Mouse (Mus musculus) embryonic facial prominence, embryonic 11.5 days (tissue): ENCODE measurements around the gene Fmo6. TPM values are rescaled to one million over a fixed set of nuclear protein-coding genes. Genes with fewer than 3 reads are reported as not detected.
A peak's percentile ranks its signal among the peaks of the same experiment; 100 is the strongest.

Experiments used
- ATAC-seq: fragments of 200-750 bp; cut with Nextera tagmentation; replicated peaks from 2 replicates; pipeline ENCODE4 v1.8.0; 2017; ENCODE audit warnings: low read depth; ENCODE audit not compliant: insufficient number of reproducible peaks, low FRiP score, low TSS enrichment
- DNase-seq: peaks from one replicate; pipeline ENCODE4 v3.0.0-alpha.2; 2015; ENCODE audit warnings: low spot score
- H3K27ac ChIP-seq: fragments of 300-500 bp; sonication (generic); replicated peaks from 2 replicates; pipeline ENCODE4 v1.5.1; 2014; ENCODE audit warnings: mild to moderate bottlenecking, low read depth, low read length, control low read depth
- H3K27me3 ChIP-seq: fragments of 300-500 bp; sonication (generic); 2 replicates; pipeline ENCODE4 v1.6.1; 2014; ENCODE audit warnings: mild to moderate bottlenecking, low read length, moderate library complexity, mixed read lengths; ENCODE audit not compliant: control insufficient read depth, insufficient read depth
- H3K36me3 ChIP-seq: fragments of 300-500 bp; sonication (generic); replicated peaks from 2 replicates; pipeline ENCODE4 v1.6.1; 2014; ENCODE audit warnings: low read depth, mild to moderate bottlenecking, low read length, moderate library complexity, mixed read lengths; ENCODE audit not compliant: control insufficient read depth, insufficient read depth
- H3K4me1 ChIP-seq: fragments of 300-500 bp; sonication (generic); 2 replicates; pipeline ENCODE4 v1.6.1; 2014; ENCODE audit warnings: low read length, mixed read lengths; ENCODE audit not compliant: control insufficient read depth, insufficient read depth
- H3K4me2 ChIP-seq: fragments of 300-500 bp; sonication (generic); 2 replicates; pipeline ENCODE4 v1.6.1; 2014; ENCODE audit warnings: low read depth, mild to moderate bottlenecking, control low read depth, low read length, moderate library complexity
- H3K4me3 ChIP-seq: fragments of 300-500 bp; sonication (generic); 2 replicates; pipeline ENCODE4 v1.5.1; 2014; ENCODE audit warnings: low read depth, low read length, control low read depth
- H3K9ac ChIP-seq: fragments of 300-500 bp; sonication (generic); replicated peaks from 2 replicates; pipeline ENCODE4 v1.6.1; 2014; ENCODE audit warnings: mild to moderate bottlenecking, control low read depth, low read length
- H3K9me3 ChIP-seq: fragments of 300-500 bp; sonication (generic); replicated peaks from 2 replicates; pipeline ENCODE4 v1.6.1; 2016; ENCODE audit warnings: mild to moderate bottlenecking, low read length, inconsistent platforms, mixed read lengths; ENCODE audit not compliant: control insufficient read depth
- WGBS: fragments of 180-500 bp; shearing (Covaris S2); extraction: QIAGEN DNeasy Blood & Tissue Kit; methylation state at CpG from one replicate; pipeline ENCODE4 v1.1.7; 2014; 5-methylcytosine and 5-hydroxymethylcytosine counted together
- polyA plus RNA-seq: library from polyadenylated mRNA; unstranded; fragments of >200 nt; fragmentation: Nextera tagmentation; extraction: Ambion mirVana; gene quantifications from 2 replicates; pipeline ENCODE4 v1.2.1, GENCODE M21; 2014

Gene Fmo6
- polyA plus RNA-seq = 0.10 TPM in 1 of 2 replicates, not detected in the other

- no peaks in the 10 kb centered on the region for H3K4me1 ChIP-seq
- DNase-seq (no peak), ATAC-seq (no peak)
- 83% methylated on average over 6 of the region's 6 CpGs for WGBS
- H3K4me3 ChIP-seq = no peak within 1 kb of the TSS
- no peak within 1 kb of the TSS for H3K27ac ChIP-seq
- H3K4me2 ChIP-seq = no peak within 1 kb of the TSS
- H3K27me3 ChIP-seq = no peaks in the 10 kb centered on the region
- H3K36me3 ChIP-seq = no peaks in the 10 kb centered on the region
- H3K9ac ChIP-seq = no peak within 1 kb of the TSS
- no peaks in the 10 kb centered on the region for H3K9me3 ChIP-seq
Measured at GRCm38 (mm10) chr1:162937415-162937814, at the start of gene Fmo6. Gene Fmo6, minus strand, starts transcription at chr1:162937515.

GRCm38 (mm10) chr1:162986777-162987176 is 49.5 kb upstream of the Fmo6 start:
- no peak overlapping the region for H3K4me2 ChIP-seq
- H3K27ac ChIP-seq = no peak overlapping the region
- DNase-seq = no peak
- no peak for ATAC-seq
- H3K27me3 ChIP-seq = no peaks in the 10 kb centered on the region
- no peaks in the 10 kb centered on the region for H3K4me1 ChIP-seq
- H3K9me3 ChIP-seq = no peaks in the 10 kb centered on the region
- 92% methylated on average over 1 of the region's 1 CpGs for WGBS
- no peak overlapping the region for H3K9ac ChIP-seq
- H3K36me3 ChIP-seq = no peaks in the 10 kb centered on the region
- H3K4me3 ChIP-seq = no peak overlapping the region

- H3K27me3 ChIP-seq = no peaks in the 10 kb centered on the region
- H3K4me3 ChIP-seq = no peak overlapping the region
- H3K36me3 ChIP-seq = no peaks in the 10 kb centered on the region
- no peak overlapping the region for H3K27ac ChIP-seq
- no peaks in the 10 kb centered on the region for H3K9me3 ChIP-seq
- 86% methylated on average over 2 of the region's 2 CpGs for WGBS
- no peak for DNase-seq
- no peak for ATAC-seq
- H3K4me1 ChIP-seq = no peaks in the 10 kb centered on the region
- H3K4me2 ChIP-seq = no peak overlapping the region
- H3K9ac ChIP-seq = no peak overlapping the region
Measured at GRCm38 (mm10) chr1:162986121-162986748, 48.9 kb upstream of the Fmo6 start.

GRCm38 (mm10) chr1:162984428-162984827 is 47.1 kb upstream of the Fmo6 start, which contains the start of gene Fmo3:
Gene Fmo3, minus strand, starts transcription at chr1:162984528.
- Histone ChIP-seq H3K4me3 (no peak within 1 kb of the TSS), H3K9ac (no peak within 1 kb of the TSS), H3K4me2 (no peak within 1 kb of the TSS), H3K27ac (no peak within 1 kb of the TSS), H3K36me3 (no peaks in the 10 kb centered on the region), H3K4me1 (no peaks in the 10 kb centered on the region), H3K9me3 (no peaks in the 10 kb centered on the region), H3K27me3 (no peaks in the 10 kb centered on the region)
- ATAC-seq (no peak), DNase-seq (no peak)
- 74% methylated on average over 1 of the region's 1 CpGs for WGBS

- ATAC-seq (no peak), DNase-seq (no peak)
- H3K27me3 ChIP-seq = no peaks in the 10 kb centered on the region
- H3K4me2 ChIP-seq = no peak overlapping the region
- H3K9me3 ChIP-seq = no peaks in the 10 kb centered on the region
- no peaks in the 10 kb centered on the region for H3K36me3 ChIP-seq
- H3K4me1 ChIP-seq = no peaks in the 10 kb centered on the region
- WGBS = 78% methylated on average over 2 of the region's 2 CpGs
- H3K4me3 ChIP-seq = no peak overlapping the region
- H3K9ac ChIP-seq = no peak overlapping the region
- no peak overlapping the region for H3K27ac ChIP-seq
Measured at GRCm38 (mm10) chr1:162963556-162963955, 26.2 kb upstream of the Fmo6 start.

GRCm38 (mm10) chr1:162957422-162957821 is 20.1 kb upstream of the Fmo6 start:
- DNase-seq = no peak
- Histone ChIP-seq H3K4me3 (no peak overlapping the region), H3K9me3 (no peaks in the 10 kb centered on the region), H3K9ac (no peak overlapping the region), H3K36me3 (no peaks in the 10 kb centered on the region), H3K27ac (no peak overlapping the region), H3K27me3 (no peaks in the 10 kb centered on the region), H3K4me2 (no peak overlapping the region), H3K4me1 (no peaks in the 10 kb centered on the region; the same call in 1 of the 2 replicates)
- no peak for ATAC-seq
- 77% methylated on average over 1 of the region's 1 CpGs for WGBS

- WGBS = 44% methylated on average over 2 of the region's 2 CpGs
- DNase-seq = peak; percentile 26
- Histone ChIP-seq H3K4me3 (no peak overlapping the region), H3K9ac (no peak overlapping the region), H3K36me3 (no peaks in the 10 kb centered on the region), H3K4me2 (no peak overlapping the region), H3K27me3 (no peaks in the 10 kb centered on the region), H3K9me3 (no peaks in the 10 kb centered on the region), H3K27ac (no peak overlapping the region), H3K4me1 (no peaks in the 10 kb centered on the region; the same call in 1 of the 2 replicates)
- ATAC-seq = no peak
Measured at GRCm38 (mm10) chr1:162953079-162953478, 15.8 kb upstream of the Fmo6 start.

GRCm38 (mm10) chr1:162949763-162950162 is 12.4 kb upstream of the Fmo6 start:
- WGBS = 90% methylated on average over 1 of the region's 1 CpGs
- H3K9me3 ChIP-seq = no peaks in the 10 kb centered on the region
- DNase-seq (no peak), ATAC-seq (no peak)
- H3K36me3 ChIP-seq = no peaks in the 10 kb centered on the region
- no peak overlapping the region for H3K4me3 ChIP-seq
- H3K4me2 ChIP-seq = no peak overlapping the region
- H3K27me3 ChIP-seq = no peaks in the 10 kb centered on the region
- H3K27ac ChIP-seq = no peak overlapping the region
- H3K4me1 ChIP-seq = no peaks in the 10 kb centered on the region; the same call in 1 of the 2 replicates
- no peak overlapping the region for H3K9ac ChIP-seq
